In genomic region chr4:110549223-110549622, GRCm38 (mm10) we compare ENCODE assay signal across 18 mouse cellular contexts.
"Had no signal": no experiment of that assay in that cellular context is flagged by ENCODE, and none has a peak within 500 bp of the region (broad histone marks: within the 10 kb centered on the region; RNA-seq: fewer than 3 reads in every experiment).

No protein-coding gene starts in this region.

- H3K9me3 ChIP-seq: kidney, embryonic 15.5 days; liver, embryonic 13.5 days; neural tube, embryonic 12.5 days; neural tube, embryonic 15.5 days; stomach, embryonic 15.5 days had no signal

- H3K27ac ChIP-seq: kidney, embryonic 15.5 days; left cerebral cortex, adult 2 months; liver, embryonic 13.5 days; neural tube, embryonic 12.5 days; neural tube, embryonic 15.5 days; stomach, embryonic 15.5 days had no signal

- H3K9ac ChIP-seq: kidney, embryonic 15.5 days; liver, embryonic 13.5 days; neural tube, embryonic 12.5 days; neural tube, embryonic 15.5 days; stomach, embryonic 15.5 days had no signal

- H3K4me1 ChIP-seq: kidney, embryonic 15.5 days; liver, embryonic 13.5 days; neural tube, embryonic 12.5 days; neural tube, embryonic 15.5 days; stomach, embryonic 15.5 days had no signal

- H3K36me3 ChIP-seq: kidney, embryonic 15.5 days; liver, embryonic 13.5 days; neural tube, embryonic 12.5 days; neural tube, embryonic 15.5 days; stomach, embryonic 15.5 days had no signal

- DNase-seq: kidney, adult 11 months; kidney, adult 8-10 months; kidney, postnatal 10 days; kidney, postnatal 36 days; layer of hippocampus, postnatal 36 days; liver, embryonic 13.5 days; lung, adult 2 months; lung, postnatal 14 days; lung, postnatal 4 days; right cerebral cortex, adult 18-20 months; right cerebral cortex, postnatal 25 days; spleen, adult 18-20 months; thymus, postnatal 25 days had no signal

- H3K4me2 ChIP-seq: kidney, embryonic 15.5 days; liver, embryonic 13.5 days; neural tube, embryonic 12.5 days; neural tube, embryonic 15.5 days; stomach, embryonic 15.5 days had no signal

- H3K4me3 ChIP-seq: kidney, embryonic 15.5 days; left cerebral cortex, adult 2 months; liver, embryonic 13.5 days; neural tube, embryonic 12.5 days; neural tube, embryonic 15.5 days; stomach, embryonic 15.5 days had no signal

- H3K27me3 ChIP-seq: kidney, embryonic 15.5 days; liver, embryonic 13.5 days; neural tube, embryonic 12.5 days; neural tube, embryonic 15.5 days; stomach, embryonic 15.5 days had no signal
